Mouse (Mus musculus) limb, embryonic 10.5 days (tissue): ENCODE data around the gene Samd7. TPM values are rescaled to one million over a fixed set of nuclear protein-coding genes. Genes with fewer than 3 reads are reported as not detected.

ENCODE experiments used
- polyA plus RNA-seq: library from polyadenylated mRNA; unstranded; fragments of >200 nt; fragmentation: Nextera tagmentation; extraction: Ambion mirVana; gene quantifications from 2 replicates; pipeline ENCODE4 v1.2.1, GENCODE M21; 2016

Gene Samd7
- polyA plus RNA-seq, 1 experiment from 2014 or later, result not detected

Other genes with a start within 250 kb of the Samd7 start
- 167 and 217 TPM in 2 replicates for gene Mecom, start 198.3 kb upstream of the Samd7 start, polyA plus RNA-seq
- gene Actrt3, start 146.4 kb upstream of the Samd7 start, polyA plus RNA-seq, result 0.08 TPM in 1 of 2 replicates, not detected in the other
- 27.1 and 32.2 TPM in 2 replicates for gene Mynn, start 144.2 kb upstream of the Samd7 start, polyA plus RNA-seq
- gene Lrriq4, start 101.8 kb upstream of the Samd7 start, polyA plus RNA-seq, result not detected in 2 replicates
- gene Lrrc34, start 98.4 kb upstream of the Samd7 start, polyA plus RNA-seq, result 1.9 and 2.8 TPM in 2 replicates
- gene Lrrc31, start 46.5 kb upstream of the Samd7 start, polyA plus RNA-seq, result not detected in 2 replicates
- 39.1 and 47.0 TPM in 2 replicates for gene Sec62, start 46.6 kb downstream of the Samd7 start, polyA plus RNA-seq
- gene Gpr160, start 109.7 kb downstream of the Samd7 start, polyA plus RNA-seq, result 0.16 and 0.45 TPM in 2 replicates
- 4.7 and 5.4 TPM in 2 replicates for gene Phc3, start 223.1 kb downstream of the Samd7 start, polyA plus RNA-seq
- gene Prkci, start 249.5 kb downstream of the Samd7 start, polyA plus RNA-seq, result 33.8 and 37.7 TPM in 2 replicates